Mouse (Mus musculus): ENCODE measurements around the gene Tnfrsf14.

Tnfrsf14 gene

DNA sequence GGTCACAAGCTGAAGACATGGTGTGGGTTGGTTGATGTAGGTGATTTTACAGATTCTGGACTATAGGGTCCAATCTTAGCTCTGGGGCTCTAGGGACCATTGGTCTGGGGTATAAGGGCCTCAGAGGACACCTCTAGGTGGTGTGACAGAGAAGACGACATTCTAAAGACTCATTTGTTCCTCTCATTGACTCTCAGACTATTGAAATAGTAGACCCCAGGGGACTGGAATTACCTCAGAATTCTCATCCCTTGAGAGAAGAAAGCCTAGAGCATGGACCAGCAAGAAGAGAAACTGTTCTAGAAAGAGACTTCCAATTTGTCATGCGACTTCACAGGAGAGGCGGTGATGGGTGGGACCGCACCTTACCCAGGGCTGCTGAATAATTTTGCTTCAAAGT, 14.1 kb downstream of the Tnfrsf14 start:
- DNase-seq, result no peak

DNA sequence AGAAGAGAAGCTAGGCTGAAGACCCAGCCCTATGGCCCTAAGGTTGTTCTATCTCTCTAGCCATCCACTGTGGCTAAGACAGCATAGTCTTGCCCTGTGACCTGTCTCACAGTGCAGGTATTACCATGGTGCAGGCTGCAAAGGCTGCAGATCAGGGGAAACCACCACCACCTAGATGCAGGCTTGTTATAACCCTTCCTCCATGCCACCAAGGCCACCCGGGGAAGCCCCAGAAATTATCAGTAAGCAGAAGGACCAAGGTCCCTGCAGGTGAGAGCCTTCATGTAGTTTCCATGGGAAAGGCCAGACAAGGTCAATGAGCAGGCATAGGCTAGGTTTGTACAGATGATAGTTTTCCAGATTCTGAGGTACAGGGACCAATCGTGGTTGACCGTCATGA, 14.5 kb downstream of the Tnfrsf14 start:
- no peak for DNase-seq

GRCm38 (mm10) chr4:154911644-154912043, 16.7 kb downstream of the Tnfrsf14 start:
- DNase-seq, result no peak

- peak; percentile 46 for DNase-seq
These were observed 17.5 kb downstream of the Tnfrsf14 start for GRCm38 (mm10) chr4:154910606-154911522.

DNA sequence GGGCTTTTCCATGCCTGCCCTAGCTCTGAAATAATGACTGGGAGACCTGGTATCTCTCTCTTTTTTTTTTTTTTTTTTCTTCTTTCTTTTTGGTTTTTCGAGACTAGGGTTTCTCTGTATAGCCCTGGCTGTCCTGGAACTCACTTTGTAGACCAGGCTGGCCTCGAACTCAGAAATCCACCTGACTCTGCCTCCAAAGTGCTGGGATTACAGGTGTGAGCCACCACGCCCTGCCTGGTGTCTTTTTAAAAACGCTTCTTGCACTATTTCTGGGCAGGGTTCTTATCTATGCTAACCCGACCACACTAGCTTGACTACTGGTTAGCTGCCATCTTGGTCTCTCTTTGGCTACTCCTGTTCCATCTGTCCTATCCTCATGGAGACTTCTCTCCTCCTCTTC, 19.9 kb downstream of the Tnfrsf14 start:
- no peak for DNase-seq

DNA sequence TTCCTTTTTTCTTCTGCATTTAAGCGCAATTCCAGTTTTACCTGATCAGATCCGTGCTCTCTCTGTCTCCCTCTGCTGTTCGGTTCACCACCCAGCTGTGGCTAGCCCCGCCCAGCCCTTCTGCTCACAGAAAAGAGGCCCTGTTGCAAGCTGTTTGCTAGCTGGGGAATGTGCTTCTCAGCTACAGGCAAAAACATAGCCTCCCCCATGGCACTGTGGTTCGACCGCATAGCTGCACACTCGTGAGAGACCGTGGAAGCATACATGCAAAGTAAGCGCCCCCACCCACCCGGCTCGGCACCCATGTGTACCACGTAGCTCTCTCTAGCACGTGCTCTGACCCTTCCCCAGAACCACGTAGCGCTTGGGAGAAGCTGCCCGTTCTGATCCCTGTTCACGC, 20.5 kb downstream of the Tnfrsf14 start:
- peak; percentile 88 for DNase-seq

- DNase-seq, result peak; percentile 85
These were observed 23.9 kb downstream of the Tnfrsf14 start for GRCm38 (mm10) chr4:154904185-154905071.

GRCm38 (mm10) chr4:154902371-154902770, 26.0 kb downstream of the Tnfrsf14 start:
- DNase-seq, result no peak

DNA sequence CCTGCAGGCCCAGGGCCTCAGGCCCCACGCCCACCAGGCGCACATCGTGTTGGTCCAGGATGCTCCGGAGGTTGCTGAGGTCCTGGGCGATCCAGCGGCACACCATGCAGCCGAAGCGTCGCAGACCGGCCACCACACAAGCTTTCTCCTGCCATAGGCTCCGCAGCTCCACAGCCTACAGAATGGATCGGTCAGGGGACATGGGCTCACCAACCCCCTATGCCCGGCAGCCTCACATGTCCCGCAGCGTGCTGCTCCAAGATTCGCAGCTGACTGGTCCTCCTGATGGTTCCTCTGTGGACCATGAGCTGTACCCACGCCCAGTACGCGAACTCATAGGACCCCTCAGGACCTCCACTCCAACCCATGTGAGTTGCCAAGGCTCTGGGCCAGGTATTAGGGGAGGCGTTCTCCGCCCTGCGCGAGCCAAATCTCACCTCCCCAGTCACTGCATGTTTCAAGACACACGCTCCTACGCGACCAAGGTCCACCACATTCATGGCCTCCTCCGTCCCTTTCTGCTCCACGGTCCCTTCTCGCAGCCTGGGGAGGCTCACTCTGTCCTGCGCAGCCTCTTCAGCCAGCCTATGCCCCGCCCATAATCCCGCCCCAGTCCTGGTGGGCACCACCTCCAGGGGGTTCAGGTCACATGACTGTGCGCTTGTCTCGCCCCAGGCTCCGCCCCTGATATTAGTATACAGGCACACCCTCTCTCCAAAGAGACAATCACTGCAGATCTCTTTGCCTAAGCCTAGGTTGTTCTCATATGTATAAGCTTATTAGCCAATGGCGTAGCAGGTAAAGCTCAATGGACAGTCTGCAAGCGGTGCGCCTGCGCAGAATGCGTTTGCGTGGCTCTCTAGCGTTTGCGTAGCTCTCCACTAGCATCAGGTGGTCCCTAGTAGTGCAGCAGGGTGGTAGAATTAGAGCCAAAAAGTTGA, 29.6 kb downstream of the Tnfrsf14 start, which contains the start of gene Fam213b:
Fam213b (minus strand) TSS at position 630 of the 941 bp plus-strand sequence.
- DNase-seq, result peak; percentile 89

GRCm38 (mm10) chr4:154897676-154898465, 30.5 kb downstream of the Tnfrsf14 start:
- no peak for DNase-seq

DNA sequence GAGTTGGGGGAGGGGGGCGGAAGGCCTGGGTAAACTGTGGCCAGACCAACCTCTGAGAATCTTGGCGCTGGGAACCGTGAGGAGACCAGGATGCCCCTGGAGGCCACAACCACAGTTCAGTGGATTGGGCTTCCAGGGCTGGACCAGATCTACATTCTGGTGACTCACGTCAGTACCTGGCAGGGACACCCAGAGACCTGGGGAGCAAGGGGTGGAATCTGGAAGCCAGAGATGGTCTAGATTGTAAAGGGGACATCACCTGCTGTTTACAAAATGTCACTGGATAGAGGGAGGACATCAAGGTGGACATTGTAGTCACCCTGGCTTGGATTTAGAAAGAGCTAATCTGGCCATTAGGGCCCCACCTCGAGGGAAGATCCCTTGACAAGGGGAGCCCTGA, 32.8 kb downstream of the Tnfrsf14 start:
- DNase-seq, result no peak

GRCm38 (mm10) chr4:154890887-154891286, 37.5 kb downstream of the Tnfrsf14 start:
- no peak for DNase-seq

DNA sequence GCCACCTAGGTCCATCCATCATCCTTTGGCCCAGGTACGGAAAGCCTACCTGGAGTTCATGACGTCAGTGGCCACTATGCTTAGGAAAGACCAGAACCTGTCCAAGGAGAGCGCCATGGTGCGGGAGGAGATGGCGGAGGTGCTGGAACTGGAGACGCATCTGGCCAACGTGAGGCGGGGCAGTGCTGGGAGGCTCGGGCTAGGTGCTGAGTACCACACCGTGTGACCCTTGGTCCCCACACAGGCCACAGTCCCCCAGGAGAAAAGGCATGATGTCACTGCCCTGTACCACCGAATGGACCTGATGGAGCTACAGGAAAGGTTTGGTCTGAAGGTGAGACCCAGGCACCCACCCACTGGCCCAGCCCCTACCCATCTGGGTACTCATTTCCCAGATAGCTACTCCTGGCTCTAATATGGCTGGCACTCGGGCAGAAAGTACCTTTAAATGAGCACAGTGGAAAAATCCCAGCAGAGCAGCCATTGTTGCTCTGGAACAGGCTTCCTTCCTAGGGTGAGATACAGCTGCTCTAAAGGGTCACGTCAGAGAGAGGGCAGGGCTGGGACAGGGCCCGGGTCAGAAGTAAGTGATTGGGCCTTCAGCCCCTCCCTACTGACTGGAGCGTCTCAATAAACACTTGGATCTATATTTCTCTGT, 40.6 kb downstream of the Tnfrsf14 start:
- no peak for DNase-seq

DNA sequence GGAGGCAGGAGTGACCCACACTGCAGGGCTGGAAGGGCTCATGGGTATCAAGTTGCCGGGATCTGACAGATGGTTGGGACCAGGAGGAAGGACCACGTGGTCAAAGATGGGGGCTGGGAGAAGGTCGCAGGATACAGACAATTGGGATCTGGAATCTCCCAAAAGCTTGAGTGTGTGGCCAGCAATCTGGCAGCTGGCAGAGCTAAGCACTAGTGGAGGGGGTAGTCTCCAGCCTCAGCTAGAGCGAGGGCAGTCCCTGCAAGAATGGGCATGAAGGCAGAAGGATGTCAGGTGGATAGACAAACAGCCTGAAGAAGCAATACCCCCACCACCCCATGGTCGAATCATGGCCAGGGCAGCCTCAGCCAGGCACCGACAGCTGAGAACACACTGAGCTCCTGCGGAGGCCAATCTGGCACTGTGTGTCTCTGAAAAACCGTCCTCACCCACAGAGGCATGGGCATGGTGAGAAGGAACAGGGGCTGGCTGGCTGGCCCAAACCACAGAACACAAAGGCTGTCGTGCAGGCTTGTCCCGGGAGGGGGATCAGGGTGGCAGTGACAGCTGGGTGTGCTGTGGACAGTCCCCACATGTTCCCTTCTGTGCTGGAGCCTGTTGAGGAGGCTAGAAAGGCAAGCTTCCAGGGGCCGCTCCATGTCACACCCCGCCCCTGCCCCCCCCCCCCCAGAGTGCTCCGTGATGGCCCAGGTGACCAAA, 41.3 kb downstream of the Tnfrsf14 start:
- no peak for DNase-seq

- no peak for DNase-seq
These were observed 42.9 kb downstream of the Tnfrsf14 start for GRCm38 (mm10) chr4:154885416-154885815.

DNA sequence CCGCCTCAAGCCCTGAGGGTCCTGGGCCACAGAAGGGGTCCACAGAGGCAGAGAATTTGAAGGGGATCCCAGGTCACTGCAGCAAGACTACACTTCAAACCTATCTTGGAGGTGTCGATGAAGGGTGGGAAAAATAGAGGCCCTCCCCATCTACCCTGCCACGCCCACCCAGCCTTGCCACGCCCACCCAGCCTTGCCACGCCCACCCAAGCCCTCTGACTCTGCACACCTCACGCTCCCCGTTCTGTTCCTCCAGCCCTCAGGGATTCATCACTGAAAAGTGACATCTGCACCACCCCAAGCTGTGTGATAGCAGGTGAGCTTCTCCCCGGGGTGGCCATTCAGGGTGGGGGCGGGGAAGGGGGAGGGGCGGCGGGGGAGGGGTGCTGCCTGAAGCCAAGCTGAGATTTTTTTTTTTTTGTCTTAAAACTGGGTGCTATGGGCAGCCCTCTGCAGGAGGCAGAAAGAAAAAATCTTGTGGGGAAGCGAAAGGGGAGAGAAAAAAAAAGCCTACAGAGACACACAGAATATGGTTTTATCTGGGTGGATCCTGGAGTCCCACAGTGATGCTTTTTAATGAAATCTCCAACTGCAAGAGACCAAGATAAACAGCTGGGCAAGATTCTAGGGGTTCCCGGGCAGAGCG, 46.2 kb downstream of the Tnfrsf14 start:
- no peak for DNase-seq

- DNase-seq, result peak; percentile 40
These were observed 47.6 kb downstream of the Tnfrsf14 start for GRCm38 (mm10) chr4:154880730-154881129.

DNA sequence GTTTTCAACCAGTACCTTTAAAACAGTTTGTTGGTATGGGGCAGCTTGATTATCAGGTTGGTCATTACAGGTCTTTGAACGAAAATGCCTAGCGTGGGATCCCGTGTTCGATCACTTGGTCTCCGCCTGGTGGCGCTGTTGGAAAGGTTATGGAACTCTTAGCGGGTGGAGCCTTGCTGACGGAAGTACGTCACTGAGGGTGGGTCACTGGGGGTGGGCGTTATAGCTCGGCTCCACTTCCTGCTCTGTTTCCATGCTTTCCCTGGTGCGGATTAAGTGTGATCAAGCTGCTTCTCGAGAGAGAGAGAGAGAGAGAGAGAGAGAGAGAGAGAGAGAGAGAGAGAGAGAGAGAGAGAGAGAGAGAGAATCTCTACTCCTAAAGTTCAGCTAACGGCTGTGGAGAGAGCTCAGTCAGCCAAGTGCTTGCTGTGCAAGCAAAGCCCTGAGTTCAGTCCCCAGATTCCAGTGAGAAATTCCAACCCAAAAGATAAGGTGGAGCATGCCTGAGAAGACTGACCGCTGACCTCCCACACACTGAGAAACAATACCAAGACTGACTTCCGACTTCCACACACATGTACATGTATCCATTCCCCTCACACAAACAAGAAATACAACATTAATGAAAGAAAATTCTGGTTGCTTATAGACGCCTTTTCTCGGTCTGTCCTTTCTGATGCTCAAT, 50.4 kb downstream of the Tnfrsf14 start:
- DNase-seq, result peak; percentile 95

DNA sequence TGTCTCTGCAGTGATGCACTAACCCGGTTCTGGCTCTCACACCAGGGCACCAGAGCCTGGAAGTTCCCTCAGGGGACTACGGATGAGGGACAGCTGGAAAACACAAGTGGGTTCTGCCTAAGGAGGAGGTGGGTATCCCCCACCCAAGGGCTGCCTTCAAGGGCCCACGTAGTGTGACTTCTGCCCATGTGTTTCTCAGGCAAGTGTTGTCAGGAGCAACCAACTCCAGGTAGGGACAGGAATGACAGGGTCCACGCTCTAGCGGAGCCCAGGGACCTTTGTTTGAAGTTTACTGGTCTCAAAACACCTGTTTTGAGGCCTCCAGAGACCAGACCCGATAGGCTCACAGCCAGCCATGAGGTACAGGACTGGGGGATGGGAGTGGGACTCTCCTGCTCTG, 55.2 kb downstream of the Tnfrsf14 start:
- DNase-seq, result no peak

Measured in lung, postnatal 10 days (tissue).